Mouse (Mus musculus): ENCODE measurements around the gene Olfr330.
"Not testable (repeated sequence)": the region's sequence is repeated elsewhere in the genome, so short reads cannot be mapped to it uniquely, and the experiment has no call there.

Olfr330 gene

GRCm38 (mm10) chr11:58534736-58535135, at the start of gene Olfr330:
TSS of gene Olfr330 (minus strand) at chr11:58534836.
- in situ Hi-C loops (cut with MseI, MboI): not testable (repeated sequence)

GRCm38 (mm10) chr11:58578636-58579035, 44.0 kb upstream of the Olfr330 start:
- in situ Hi-C loops (cut with MseI, MboI): no loop called here

GRCm38 (mm10) chr11:58577430-58577829, 42.8 kb upstream of the Olfr330 start, which contains the start of gene Olfr325:
TSS of gene Olfr325 (plus strand) at chr11:58577730.
- in situ Hi-C loops (cut with MseI, MboI): no loop called here

- in situ Hi-C loops (cut with MseI, MboI): no loop called here
Observed at GRCm38 (mm10) chr11:58570405-58570804, 35.8 kb upstream of the Olfr330 start, which contains the start of gene Olfr224. TSS of gene Olfr224 (minus strand) at chr11:58570553.

GRCm38 (mm10) chr11:58555536-58555935, 20.9 kb upstream of the Olfr330 start, which contains the start of gene Olfr328:
TSS of gene Olfr328 (minus strand) at chr11:58555636.
- in situ Hi-C loops (cut with MseI, MboI): no loop called here

GRCm38 (mm10) chr11:58546322-58546721, 11.7 kb upstream of the Olfr330 start, which contains the start of gene Olfr329-ps:
TSS of gene Olfr329-ps (minus strand) at chr11:58546422.
- in situ Hi-C loops (cut with MseI, MboI): no loop called here

- in situ Hi-C loops (cut with MseI, MboI): not testable (repeated sequence)
Observed at GRCm38 (mm10) chr11:58519756-58520155, 14.9 kb downstream of the Olfr330 start.

- in situ Hi-C loops (cut with MseI, MboI): not testable (repeated sequence)
Observed at GRCm38 (mm10) chr11:58518916-58519315, 15.7 kb downstream of the Olfr330 start.

- in situ Hi-C loops (cut with MseI, MboI): not testable (repeated sequence)
Observed at GRCm38 (mm10) chr11:58509058-58509457, 25.6 kb downstream of the Olfr330 start.

GRCm38 (mm10) chr11:58502472-58502871, 32.2 kb downstream of the Olfr330 start, which contains the start of gene Olfr331:
TSS of gene Olfr331 (minus strand) at chr11:58502572.
- in situ Hi-C loops (cut with MseI, MboI): not testable (repeated sequence)

GRCm38 (mm10) chr11:58499290-58499689, 35.3 kb downstream of the Olfr330 start:
- in situ Hi-C loops (cut with MseI, MboI): no loop called here

- in situ Hi-C loops (cut with MseI, MboI): no loop called here
Observed at GRCm38 (mm10) chr11:58498761-58499160, 35.9 kb downstream of the Olfr330 start.

- in situ Hi-C loops (cut with MseI, MboI): no loop called here
Observed at GRCm38 (mm10) chr11:58492455-58492854, 42.2 kb downstream of the Olfr330 start, which contains the start of gene Olfr332. TSS of gene Olfr332 (minus strand) at chr11:58492555.
